Mouse (Mus musculus) hindbrain, embryonic 15.5 days (tissue): Measurements from ENCODE around the gene Syf2. TPM values are rescaled to one million over a fixed set of nuclear protein-coding genes. Genes with fewer than 3 reads are reported as not detected.

Experiments
- ATAC-seq: fragments of 200-750 bp; cut with Nextera tagmentation; 2 replicates; pipeline ENCODE4 v1.8.0; 2017; ENCODE audit warnings: low read depth, moderate number of reproducible peaks, moderate TSS enrichment; ENCODE audit not compliant: low FRiP score
- H3K27ac ChIP-seq: fragments of 300-500 bp; sonication (generic); replicated peaks from 2 replicates; pipeline ENCODE4 v1.5.1; 2015; ENCODE audit warnings: mild to moderate bottlenecking, inconsistent platforms
- H3K27me3 ChIP-seq: fragments of 300-500 bp; sonication (generic); 2 replicates; pipeline ENCODE4 v1.6.1; 2015; ENCODE audit warnings: control low read depth, inconsistent platforms
- H3K36me3 ChIP-seq: fragments of 300-500 bp; sonication (generic); 2 replicates; pipeline ENCODE4 v1.6.1; 2015; ENCODE audit warnings: control low read depth, inconsistent platforms
- H3K4me1 ChIP-seq: fragments of 300-500 bp; sonication (generic); replicated peaks from 2 replicates; pipeline ENCODE4 v1.6.1; 2015; ENCODE audit warnings: control low read depth, inconsistent platforms
- H3K4me2 ChIP-seq: fragments of 300-500 bp; sonication (generic); 2 replicates; pipeline ENCODE4 v1.6.1; 2015; ENCODE audit warnings: moderate library complexity, mild to moderate bottlenecking, inconsistent platforms
- H3K4me3 ChIP-seq: fragments of 300-500 bp; sonication (generic); 2 replicates; pipeline ENCODE4 v1.5.1; 2015; ENCODE audit warnings: mild to moderate bottlenecking, inconsistent platforms
- H3K9ac ChIP-seq: fragments of 300-500 bp; sonication (generic); 2 replicates; pipeline ENCODE4 v1.6.1; 2015; ENCODE audit warnings: inconsistent platforms
- H3K9me3 ChIP-seq: fragments of 300-500 bp; sonication (generic); 2 replicates; pipeline ENCODE4 v1.6.1; 2016; ENCODE audit warnings: control low read depth, inconsistent platforms
- WGBS: fragments of 180-500 bp; shearing (Covaris S2); methylation state at CpG from one replicate; pipeline ENCODE4 v1.1.7; 2015; 5-methylcytosine and 5-hydroxymethylcytosine counted together
- polyA plus RNA-seq: library from polyadenylated mRNA; unstranded; fragments of >200 nt; fragmentation: Nextera tagmentation; extraction: Ambion mirVana; gene quantifications from 2 replicates; pipeline ENCODE4 v1.2.1, GENCODE M21; 2015

Gene Syf2
- polyA plus RNA-seq, 1 experiment from 2014 or later, result 62.7 TPM

DNA sequence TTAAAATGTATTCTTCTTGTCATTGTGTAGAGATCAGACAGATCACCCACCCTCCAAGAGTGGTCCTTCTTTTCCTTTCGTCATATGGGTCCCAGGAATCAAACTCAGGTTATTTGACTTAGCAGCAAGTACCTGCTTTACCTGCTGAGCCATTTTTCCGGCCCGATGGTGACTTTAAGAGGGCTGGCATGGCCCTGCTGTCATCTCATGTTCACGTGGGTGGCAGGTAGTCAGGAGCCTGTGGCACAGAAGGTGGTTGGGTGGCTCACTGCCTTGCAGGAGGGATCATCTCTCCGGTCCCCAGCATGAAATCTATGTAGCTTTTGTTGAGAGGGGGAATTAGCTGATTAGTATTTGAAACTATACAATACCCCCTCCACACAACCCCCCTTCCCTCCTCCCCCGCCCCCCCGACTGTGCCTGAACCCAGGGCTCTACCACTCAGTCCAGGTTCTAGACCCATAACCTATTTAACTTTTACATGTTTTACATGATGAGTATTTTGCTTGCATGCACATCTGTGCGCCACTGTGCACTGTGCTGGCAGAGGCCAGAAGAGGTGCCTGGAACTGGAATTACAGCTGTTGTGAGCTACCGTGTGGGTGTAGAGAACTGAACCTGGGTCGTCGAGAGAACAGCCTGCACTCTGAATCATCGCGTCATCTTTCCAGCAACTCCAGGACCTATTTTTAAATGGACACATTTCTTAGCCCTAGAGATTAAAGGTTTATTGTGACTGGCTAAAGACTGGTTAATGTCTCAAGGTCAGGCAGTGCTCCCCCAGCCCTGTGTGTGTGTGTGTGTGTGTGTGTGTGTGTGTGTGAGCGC, 15.3 kb upstream of the Syf2 start:
- H3K27ac ChIP-seq, result peak overlapping the region; percentile 84
- H3K9me3 ChIP-seq, result no peaks in the 10 kb centered on the region
- ATAC-seq, result 0 out of 2 replicates have a peak, but pooled peaks have one; percentile 20
- H3K9ac ChIP-seq, result peak overlapping the region; percentile 68
- H3K27me3 ChIP-seq, result no peaks in the 10 kb centered on the region
- H3K4me1 ChIP-seq, result peaks cover 21% of the 10 kb centered on the region
- peak overlapping the region; percentile 60 for H3K4me3 ChIP-seq
- H3K4me2 ChIP-seq, result peak overlapping the region; percentile 73
- H3K36me3 ChIP-seq, result no peaks in the 10 kb centered on the region; the same call in 1 of the 2 replicates
- WGBS, result 58% methylated on average over 14 of the region's 14 CpGs

- Histone ChIP-seq H3K9ac (no peak overlapping the region), H3K36me3 (no peaks in the 10 kb centered on the region), H3K27ac (no peak overlapping the region), H3K4me3 (no peak overlapping the region), H3K4me2 (no peak overlapping the region), H3K9me3 (no peaks in the 10 kb centered on the region), H3K27me3 (no peaks in the 10 kb centered on the region), H3K4me1 (peaks cover 22% of the 10 kb centered on the region)
- ATAC-seq, result no peak
- 77% methylated on average over 3 of the region's 3 CpGs for WGBS
These were observed 13.5 kb upstream of the Syf2 start for GRCm38 (mm10) chr4:134917194-134917593.

DNA sequence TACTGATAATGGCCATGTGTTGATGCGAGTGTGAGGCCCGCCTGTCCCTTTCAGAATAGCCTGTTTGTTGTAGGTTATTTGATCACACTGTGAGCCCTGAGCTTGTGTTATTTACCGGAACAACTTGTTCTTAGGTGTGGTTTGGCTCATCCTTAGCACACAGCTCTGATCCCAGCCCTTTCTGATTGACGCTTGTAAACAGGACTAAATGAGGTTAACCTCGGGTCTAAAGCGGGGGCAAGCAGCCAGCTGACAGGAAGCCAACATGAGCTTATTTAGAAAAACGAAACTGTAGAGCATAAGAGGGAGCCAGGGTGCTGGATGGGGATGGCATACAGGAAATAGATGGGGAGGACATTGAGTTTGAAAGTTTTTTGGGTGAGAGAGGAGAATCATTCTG, 12.3 kb upstream of the Syf2 start:
- Histone ChIP-seq H3K4me1 (peaks cover 21% of the 10 kb centered on the region), H3K36me3 (no peaks in the 10 kb centered on the region), H3K4me2 (no peak overlapping the region), H3K9me3 (no peaks in the 10 kb centered on the region), H3K4me3 (no peak overlapping the region), H3K27ac (no peak overlapping the region), H3K27me3 (no peaks in the 10 kb centered on the region), H3K9ac (no peak overlapping the region)
- WGBS, result 70% methylated on average over 7 of the region's 7 CpGs
- no peak for ATAC-seq

GRCm38 (mm10) chr4:134919733-134920540, 10.8 kb upstream of the Syf2 start:
- peaks cover 17% of the 10 kb centered on the region for H3K4me1 ChIP-seq
- no peaks in the 10 kb centered on the region for H3K9me3 ChIP-seq
- H3K4me2 ChIP-seq, result no peak overlapping the region
- no peak overlapping the region for H3K4me3 ChIP-seq
- no peak overlapping the region for H3K27ac ChIP-seq
- no peak for ATAC-seq
- no peaks in the 10 kb centered on the region for H3K36me3 ChIP-seq
- no peaks in the 10 kb centered on the region for H3K27me3 ChIP-seq
- 39% methylated on average over 12 of the region's 12 CpGs for WGBS
- no peak overlapping the region for H3K9ac ChIP-seq

- 99% methylated on average over 6 of the region's 6 CpGs for WGBS
- peaks cover 5% of the 10 kb centered on the region for H3K36me3 ChIP-seq
- H3K9ac ChIP-seq, result no peak overlapping the region
- no peaks in the 10 kb centered on the region for H3K9me3 ChIP-seq
- no peak overlapping the region for H3K27ac ChIP-seq
- no peak for ATAC-seq
- H3K4me2 ChIP-seq, result no peak overlapping the region
- H3K4me3 ChIP-seq, result no peak overlapping the region
- H3K4me1 ChIP-seq, result peaks cover 18% of the 10 kb centered on the region
- H3K27me3 ChIP-seq, result no peaks in the 10 kb centered on the region
These were observed 10.1 kb upstream of the Syf2 start for GRCm38 (mm10) chr4:134920631-134921030.

GRCm38 (mm10) chr4:134921703-134922102, 9.0 kb upstream of the Syf2 start:
- Histone ChIP-seq H3K27me3 (no peaks in the 10 kb centered on the region), H3K27ac (no peak overlapping the region), H3K9ac (no peak overlapping the region), H3K4me1 (peaks cover 26% of the 10 kb centered on the region), H3K4me3 (no peak overlapping the region), H3K9me3 (no peaks in the 10 kb centered on the region), H3K4me2 (no peak overlapping the region), H3K36me3 (peaks cover 15% of the 10 kb centered on the region)
- WGBS, result 98% methylated on average over 4 of the region's 4 CpGs
- ATAC-seq, result no peak

DNA sequence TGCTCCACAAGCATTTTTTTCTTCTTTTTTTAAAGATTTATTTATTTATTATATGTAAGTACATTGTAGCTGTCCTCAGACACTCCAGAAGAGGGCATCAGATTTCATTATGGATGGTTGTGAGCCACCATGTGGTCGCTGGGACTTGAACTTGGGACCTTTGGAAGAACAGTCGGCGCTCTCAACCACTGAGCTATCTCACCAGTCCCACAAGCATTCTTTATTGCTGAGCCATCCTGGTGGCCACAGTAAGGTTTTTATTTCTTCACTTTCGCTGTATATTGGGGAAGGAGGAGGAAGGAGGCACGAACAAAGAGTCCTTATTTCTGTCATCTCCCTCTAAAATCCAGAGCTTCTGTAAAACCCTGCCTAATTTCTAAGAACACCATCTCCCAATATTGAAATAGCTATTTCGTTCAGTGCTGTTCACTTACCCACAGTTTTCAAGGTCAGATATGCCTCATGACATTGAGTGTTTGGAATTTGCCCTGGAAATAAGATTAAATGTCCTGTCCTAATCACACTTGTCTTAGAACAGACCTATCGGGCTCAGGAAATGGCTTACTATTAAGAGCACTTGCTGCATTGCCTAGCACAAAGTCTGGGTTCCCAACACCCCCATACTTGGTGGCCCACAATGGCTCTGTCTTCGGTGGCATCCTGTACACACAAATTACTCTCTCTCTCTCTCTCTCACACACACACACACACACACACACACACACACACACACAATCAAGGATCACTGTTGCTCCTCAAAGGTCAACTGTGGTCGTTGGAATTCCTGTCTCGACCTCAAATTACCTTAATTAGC, 8.4 kb upstream of the Syf2 start:
- H3K4me1 ChIP-seq, result peaks cover 27% of the 10 kb centered on the region
- peak overlapping the region; percentile 76 for H3K9ac ChIP-seq
- peak overlapping the region; percentile 71 for H3K4me2 ChIP-seq
- no peaks in the 10 kb centered on the region for H3K27me3 ChIP-seq
- H3K36me3 ChIP-seq, result peaks cover 20% of the 10 kb centered on the region
- H3K27ac ChIP-seq, result peak overlapping the region; percentile 96
- H3K9me3 ChIP-seq, result no peaks in the 10 kb centered on the region
- peak overlapping the region; percentile 82 for H3K4me3 ChIP-seq
- WGBS, result 60% methylated on average over 10 of the region's 10 CpGs
- no peak for ATAC-seq

- Histone ChIP-seq H3K4me3 (peak overlapping the region; percentile 82), H3K27ac (peak overlapping the region; percentile 96), H3K36me3 (peaks cover 26% of the 10 kb centered on the region), H3K9me3 (no peaks in the 10 kb centered on the region), H3K27me3 (no peaks in the 10 kb centered on the region), H3K4me2 (peak overlapping the region; percentile 71), H3K4me1 (peaks cover 29% of the 10 kb centered on the region), H3K9ac (peak overlapping the region; percentile 76)
- ATAC-seq, result peak; percentile 50; the same call in 1 of the 2 replicates
- WGBS, result under 1% methylated on average over 13 of the region's 13 CpGs
These were observed 7.8 kb upstream of the Syf2 start for GRCm38 (mm10) chr4:134922925-134923244.

DNA sequence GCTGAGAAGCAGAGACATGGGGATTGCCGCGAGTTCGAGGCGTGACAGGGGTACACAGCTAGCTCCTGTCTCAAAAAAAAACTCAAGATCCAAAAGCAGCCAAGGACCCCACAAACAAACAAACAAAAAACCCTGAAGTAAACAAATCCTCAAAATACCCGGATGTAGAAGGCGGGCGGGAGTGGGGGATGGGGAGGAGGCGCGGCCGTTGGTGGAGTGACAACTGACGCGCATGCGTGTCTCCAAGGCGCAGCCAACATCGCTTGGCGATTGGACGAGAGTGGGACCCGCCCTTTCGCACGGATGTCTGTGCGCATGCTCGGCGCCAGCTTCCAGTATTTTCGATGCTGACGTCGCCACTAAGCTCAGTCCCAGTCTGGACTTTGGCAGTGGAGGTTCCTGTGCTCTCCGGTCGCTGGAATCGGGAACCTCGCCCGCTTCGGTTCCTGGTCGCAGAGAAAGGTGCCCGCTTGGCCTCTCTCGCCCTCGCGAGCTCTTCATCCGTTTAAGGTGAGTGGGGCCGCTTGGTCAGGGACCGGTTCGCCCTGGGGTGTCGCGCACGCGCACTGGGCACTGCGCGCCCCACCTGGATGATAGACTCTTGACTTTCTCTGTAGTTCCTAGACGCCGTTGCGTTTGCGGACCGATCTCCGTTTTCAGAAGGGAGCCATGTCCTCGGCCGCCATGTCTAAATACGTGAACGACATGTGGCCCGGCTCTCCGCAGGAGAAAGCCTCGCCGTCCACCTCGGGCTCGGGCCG, 7.3 kb upstream of the Syf2 start, which contains the start of gene Rsrp1:
Rsrp1 (plus strand) TSS at position 335 of the 761 bp plus-strand sequence.
- Histone ChIP-seq H3K9ac (peak within 1 kb of the TSS; percentile 92), H3K4me2 (peak within 1 kb of the TSS; percentile 79), H3K36me3 (peaks cover 27% of the 10 kb centered on the region), H3K4me1 (peaks cover 29% of the 10 kb centered on the region), H3K27ac (peak within 1 kb of the TSS; percentile 96), H3K4me3 (peak within 1 kb of the TSS; percentile 82), H3K27me3 (no peaks in the 10 kb centered on the region), H3K9me3 (no peaks in the 10 kb centered on the region)
- under 1% methylated on average over 64 of the region's 64 CpGs for WGBS
- peak; percentile 95 for ATAC-seq

GRCm38 (mm10) chr4:134924019-134924741, 6.5 kb upstream of the Syf2 start:
- peaks cover 30% of the 10 kb centered on the region for H3K36me3 ChIP-seq
- no peaks in the 10 kb centered on the region for H3K27me3 ChIP-seq
- peak overlapping the region; percentile 92 for H3K9ac ChIP-seq
- H3K4me3 ChIP-seq, result peak overlapping the region; percentile 82
- peak; percentile 19 for ATAC-seq
- peak overlapping the region; percentile 96 for H3K27ac ChIP-seq
- peak overlapping the region; percentile 79 for H3K4me2 ChIP-seq
- under 1% methylated on average over 75 of the region's 75 CpGs for WGBS
- peaks cover 29% of the 10 kb centered on the region for H3K4me1 ChIP-seq
- no peaks in the 10 kb centered on the region for H3K9me3 ChIP-seq
